Mouse (Mus musculus) kidney, embryonic 14.5 days (tissue): ENCODE measurements at regions not wholly inside any gene's neighbourhood (a gene's known extent, or its start where the extent isn't known, plus 50 kb on each side); places are given as distances from the start of the nearest gene placed in this dataset.

Experiments
- ATAC-seq: fragments of 200-750 bp; cut with Nextera tagmentation; 2 replicates; pipeline ENCODE4 v1.8.0; 2017; ENCODE audit warnings: moderate number of reproducible peaks, mild to moderate bottlenecking, moderate TSS enrichment, moderate library complexity; ENCODE audit not compliant: low FRiP score, low TSS enrichment
- H3K27ac ChIP-seq: fragments of 300-500 bp; sonication (generic); 2 replicates; pipeline ENCODE4 v1.5.1; 2014; ENCODE audit warnings: low read depth, mild to moderate bottlenecking, low read length, moderate library complexity, mixed read lengths
- H3K27me3 ChIP-seq: fragments of 300-500 bp; sonication (generic); 2 replicates; pipeline ENCODE4 v1.6.1; 2014; ENCODE audit warnings: mild to moderate bottlenecking, low read length; ENCODE audit not compliant: control insufficient read depth, insufficient read depth
- H3K36me3 ChIP-seq: fragments of 300-500 bp; sonication (generic); 2 replicates; pipeline ENCODE4 v1.6.1; 2014; ENCODE audit warnings: low read length, mixed read lengths; ENCODE audit not compliant: control insufficient read depth, insufficient read depth
- H3K4me1 ChIP-seq: fragments of 300-500 bp; sonication (generic); 2 replicates; pipeline ENCODE4 v1.6.1; 2014; ENCODE audit warnings: low read length, mixed read lengths; ENCODE audit not compliant: control insufficient read depth, insufficient read depth
- H3K4me2 ChIP-seq: fragments of 300-500 bp; sonication (generic); replicated peaks from 2 replicates; pipeline ENCODE4 v1.6.1; 2014; ENCODE audit warnings: low read depth, mild to moderate bottlenecking, low read length
- H3K4me3 ChIP-seq: fragments of 300-500 bp; sonication (generic); 2 replicates; pipeline ENCODE4 v1.5.1; 2014; ENCODE audit warnings: mild to moderate bottlenecking, low read length
- H3K9ac ChIP-seq: fragments of 300-500 bp; sonication (generic); 2 replicates; pipeline ENCODE4 v1.6.1; 2014; ENCODE audit warnings: low read depth, mild to moderate bottlenecking, low read length, moderate library complexity
- H3K9me3 ChIP-seq: fragments of 300-500 bp; sonication (generic); 2 replicates; pipeline ENCODE4 v1.6.1; 2016; ENCODE audit warnings: low read length; ENCODE audit not compliant: control insufficient read depth
- WGBS: fragments of 180-500 bp; shearing (Covaris S2); extraction: QIAGEN DNeasy Blood & Tissue Kit; methylation state at CpG from one replicate; pipeline ENCODE4 v1.1.7; 2014; 5-methylcytosine and 5-hydroxymethylcytosine counted together

- H3K9me3 ChIP-seq: no peaks in the 10 kb centered on the region
- no peaks in the 10 kb centered on the region for H3K27me3 ChIP-seq
- H3K36me3 ChIP-seq: no peaks in the 10 kb centered on the region
- 87% methylated on average over 2 of the region's 2 CpGs for WGBS
- no peaks in the 10 kb centered on the region for H3K4me1 ChIP-seq
- no peak overlapping the region for H3K4me3 ChIP-seq
- H3K27ac ChIP-seq: no peak overlapping the region
- no peak overlapping the region for H3K4me2 ChIP-seq
- no peak overlapping the region for H3K9ac ChIP-seq
- ATAC-seq: no peak
Measured at GRCm38 (mm10) chr2:101490207-101490606, 134.3 kb upstream of the Rag2 start.

GRCm38 (mm10) chr2:101491762-101492161 lies 132.8 kb upstream of the Rag2 start:
- no peaks in the 10 kb centered on the region for H3K27me3 ChIP-seq
- ATAC-seq: no peak
- no peaks in the 10 kb centered on the region for H3K9me3 ChIP-seq
- no peak overlapping the region for H3K4me3 ChIP-seq
- 76% methylated on average over 3 of the region's 3 CpGs for WGBS
- H3K27ac ChIP-seq: no peak overlapping the region
- no peak overlapping the region for H3K4me2 ChIP-seq
- no peaks in the 10 kb centered on the region for H3K36me3 ChIP-seq
- H3K9ac ChIP-seq: no peak overlapping the region
- H3K4me1 ChIP-seq: no peaks in the 10 kb centered on the region

- Histone ChIP-seq H3K9ac (no peak overlapping the region), H3K4me1 (no peaks in the 10 kb centered on the region), H3K9me3 (no peaks in the 10 kb centered on the region), H3K36me3 (no peaks in the 10 kb centered on the region), H3K4me3 (no peak overlapping the region), H3K27me3 (no peaks in the 10 kb centered on the region), H3K4me2 (no peak overlapping the region), H3K27ac (no peak overlapping the region)
- no peak for ATAC-seq
Measured at GRCm38 (mm10) chr2:101508116-101508515, 116.4 kb upstream of the Rag2 start.
